9 mouse cellular contexts compared by ENCODE assay signal in genomic region chr11:107385306-107385705, GRCm38 (mm10).
DNase-seq lines count a peak whose midpoint lies in the region; ATAC-seq lines count a peak whose summit lies in the region.
"Had no signal": no experiment of that assay in that cellular context is flagged by ENCODE, and none has a peak within 500 bp of the region (broad histone marks: within the 10 kb centered on the region; RNA-seq: fewer than 3 reads in every experiment).

No protein-coding gene starts in this region.

- peak; percentile 48 for DNase-seq in gastrocnemius, adult 18-20 months (ENCODE audit: low spot score)
- no peak for DNase-seq in gastrocnemius, postnatal 4 days (ENCODE audit: low spot score in 2 of 2)
- peak; percentile 36 for DNase-seq in right cerebral cortex, postnatal 4 days
- no peak for DNase-seq in right cerebral cortex, postnatal 36 days (ENCODE audit: low spot score in 2 of 2)
- peak; percentile 85 for DNase-seq in induced T-regulatory cell, adult 2 months (ENCODE audit: low read depth)
- peak; percentile 24 to 52 for DNase-seq in spleen, adult 18-20 months
- no peak for DNase-seq in ovary, postnatal 14 days (ENCODE audit: low spot score)
- DNase-seq in midbrain, embryonic 14.5 days: no peak

- 70% methylated on average over 4 of the region's 4 CpGs for WGBS in midbrain, embryonic 14.5 days

- H3K4me2 ChIP-seq in midbrain, embryonic 14.5 days (ENCODE audit: low read length): no peak overlapping the region

- H3K36me3 ChIP-seq in midbrain, embryonic 14.5 days (ENCODE audit: control insufficient read depth, insufficient read depth, low read length): no peaks in the 10 kb centered on the region

- no peak overlapping the region for H3K4me3 ChIP-seq in midbrain, embryonic 14.5 days (replicated peaks; ENCODE audit: low read depth, low read length)
- H3K4me3 ChIP-seq: myocyte had no signal

- H3K9me3 ChIP-seq in midbrain, embryonic 14.5 days (ENCODE audit: control insufficient read depth, low read length): no peaks in the 10 kb centered on the region

- ATAC-seq in midbrain, embryonic 14.5 days (ENCODE audit: low FRiP score, low TSS enrichment): no peak

- H3K27ac ChIP-seq in midbrain, embryonic 14.5 days (replicated peaks; ENCODE audit: low read depth, low read length): no peak overlapping the region

- H3K27me3 ChIP-seq in midbrain, embryonic 14.5 days (ENCODE audit: control insufficient read depth, insufficient read depth, low read length): no peaks in the 10 kb centered on the region

- no peak overlapping the region for H3K9ac ChIP-seq in midbrain, embryonic 14.5 days (replicated peaks; ENCODE audit: low read length)

- H3K4me1 ChIP-seq in midbrain, embryonic 14.5 days (ENCODE audit: control insufficient read depth, insufficient read depth, low read length): peaks cover 14% of the 10 kb centered on the region

Comparison
In these comparisons a context has a peak if more than half of its experiments do, and no peak if none do; other contexts are left out.
1. DNase-seq: peak in gastrocnemius, adult 18-20 months (single experiment), right cerebral cortex, postnatal 4 days (single experiment), induced T-regulatory cell, adult 2 months (single experiment) and spleen, adult 18-20 months (2 of 2); none in gastrocnemius, postnatal 4 days (0 of 2), right cerebral cortex, postnatal 36 days (0 of 2), ovary, postnatal 14 days (single experiment) and midbrain, embryonic 14.5 days (single experiment).